ENCODE assay signal across 13 mouse cellular contexts in genomic region chr6:126134155-126134906, GRCm38 (mm10). TPM values are rescaled to one million over a fixed set of nuclear protein-coding genes. Genes with fewer than 3 reads are reported as not detected.
A peak's percentile ranks its signal among the peaks of the same experiment; 100 is the strongest.
DNase-seq lines count a peak whose midpoint lies in the region; ATAC-seq lines count a peak whose summit lies in the region.
"Had no signal": no experiment of that assay in that cellular context is flagged by ENCODE, and none has a peak within 500 bp of the region (broad histone marks: within the 10 kb centered on the region; RNA-seq: fewer than 3 reads in every experiment).

No protein-coding gene starts in this region.

- no peak overlapping the region for H3K4me2 ChIP-seq in midbrain, embryonic 14.5 days (ENCODE audit: low read length)
- H3K4me2 ChIP-seq: forebrain, embryonic 15.5 days; lung, embryonic 15.5 days; midbrain, embryonic 11.5 days had no signal

- no peak overlapping the region for H3K9ac ChIP-seq in midbrain, embryonic 14.5 days (replicated peaks; ENCODE audit: low read length)
- H3K9ac ChIP-seq: forebrain, embryonic 15.5 days; lung, embryonic 15.5 days had no signal

- H3K27me3 ChIP-seq in midbrain, embryonic 14.5 days (ENCODE audit: control insufficient read depth, insufficient read depth, low read length): no peaks in the 10 kb centered on the region
- H3K27me3 ChIP-seq: forebrain, embryonic 15.5 days; lung, embryonic 15.5 days had no signal

- no peaks in the 10 kb centered on the region for H3K36me3 ChIP-seq in midbrain, embryonic 14.5 days (ENCODE audit: control insufficient read depth, insufficient read depth, low read length)
- H3K36me3 ChIP-seq: forebrain, embryonic 15.5 days; lung, embryonic 15.5 days had no signal

- H3K27ac ChIP-seq in brown adipose tissue, adult 24 weeks (replicated peaks; ENCODE audit: low read depth, low read length): peak overlapping the region; percentile 69
- no peak overlapping the region for H3K27ac ChIP-seq in midbrain, embryonic 14.5 days (replicated peaks; ENCODE audit: low read depth, low read length)
- H3K27ac ChIP-seq: forebrain, embryonic 15.5 days; lung, embryonic 15.5 days had no signal

- no peak for ATAC-seq in midbrain, embryonic 14.5 days (ENCODE audit: low FRiP score, low TSS enrichment)
- ATAC-seq: forebrain, embryonic 15.5 days had no signal

- H3K4me1 ChIP-seq in brown adipose tissue, adult 24 weeks (ENCODE audit: control insufficient read depth, insufficient read depth, insufficient read length, low read length): peaks cover 25% of the 10 kb centered on the region; the same call in 1 of the 2 replicates
- no peaks in the 10 kb centered on the region for H3K4me1 ChIP-seq in midbrain, embryonic 14.5 days (ENCODE audit: control insufficient read depth, insufficient read depth, low read length)
- H3K4me1 ChIP-seq: forebrain, embryonic 15.5 days; lung, embryonic 15.5 days had no signal

- WGBS in midbrain, embryonic 14.5 days: 84% methylated on average over 19 of the region's 19 CpGs

- peak; percentile 18 to 59 for DNase-seq in adrenal gland, adult (ENCODE audit: inconsistent age in 2 of 2, low spot score in 1 of 2)
- no peak for DNase-seq in adrenal gland, adult 18-20 months (ENCODE audit: low spot score in 2 of 2)
- peak; percentile 42 for DNase-seq in kidney, adult 11 months
- DNase-seq in kidney, postnatal 4 days: peak; percentile 39 to 53
- no peak for DNase-seq in midbrain, embryonic 14.5 days
- DNase-seq in urinary bladder, postnatal 25 days (ENCODE audit: low spot score): no peak
- no peak for DNase-seq in gastrocnemius, postnatal 4 days (ENCODE audit: low spot score in 2 of 2)
- DNase-seq: right cerebral cortex, postnatal 25 days had no signal

- H3K4me3 ChIP-seq in brown adipose tissue, adult 24 weeks (ENCODE audit: insufficient read depth, low read depth, low read length): no peak overlapping the region
- no peak overlapping the region for H3K4me3 ChIP-seq in midbrain, embryonic 14.5 days (replicated peaks; ENCODE audit: low read depth, low read length)
- H3K4me3 ChIP-seq: forebrain, embryonic 15.5 days; lung, embryonic 15.5 days had no signal

- no peaks in the 10 kb centered on the region for H3K9me3 ChIP-seq in midbrain, embryonic 14.5 days (ENCODE audit: control insufficient read depth, low read length)
- H3K9me3 ChIP-seq: forebrain, embryonic 15.5 days; lung, embryonic 15.5 days had no signal

RNA-seq across cellular contexts. Expression of gene Ntf3, which starts 32.4 kb away (rescaled TPM):
- total RNA-seq in adrenal gland, adult 18-20 months (2021): 1 to 10 TPM; 1.5 to 1.7 TPM
- 1.7 and 5.7 TPM in 2 replicates for polyA plus RNA-seq in brown adipose tissue, adult 24 weeks (2012; ENCODE audit: insufficient read depth, insufficient read length, missing spikeins)
- polyA plus RNA-seq in midbrain, embryonic 14.5 days (2014; fragmentation: Nextera tagmentation; extraction: Ambion mirVana): 1.4 and 1.8 TPM in 2 replicates
- total RNA-seq in gastrocnemius, postnatal 4 days (2021): 1 to 10 TPM; 3.0 to 3.3 TPM
- total RNA-seq: neutrophil, adult 5-6 weeks had no signal

Comparison
In these comparisons a context has a peak if more than half of its experiments do, and no peak if none do; other contexts are left out.
1. DNase-seq: peak in adrenal gland, adult (2 of 2), kidney, adult 11 months (single experiment) and kidney, postnatal 4 days (2 of 2); none in adrenal gland, adult 18-20 months (0 of 2), midbrain, embryonic 14.5 days (single experiment), urinary bladder, postnatal 25 days (single experiment) and gastrocnemius, postnatal 4 days (0 of 2).